Comparison of ENCODE assay signal across 8 mouse cellular contexts in genomic region chr3:121307532-121308234, GRCm38 (mm10). TPM values are rescaled to one million over a fixed set of nuclear protein-coding genes. Genes with fewer than 3 reads are reported as not detected.
DNase-seq lines count a peak whose midpoint lies in the region; ATAC-seq and TF ChIP-seq lines count a peak whose summit lies in the region.

No protein-coding gene starts in this region.

- intact Hi-C loops in heart, postnatal 25 days (cut with DNase I): loop anchor here (1.0 to 10.0 kb wide), 4 partner anchors 120 to 457 kb away; partner anchors contain the start of genes Cnn3 and Rwdd3

- no peaks in the 10 kb centered on the region for H3K27me3 ChIP-seq in E14TG2a.4 (ENCODE audit: insufficient read depth, low read length)
- no peaks in the 10 kb centered on the region for H3K27me3 ChIP-seq in forebrain, embryonic 11.5 days (ENCODE audit: control insufficient read depth, insufficient read depth, low read length)
- no peaks in the 10 kb centered on the region for H3K27me3 ChIP-seq in liver, postnatal 0 days (ENCODE audit: insufficient read depth, low read length)
- H3K27me3 ChIP-seq in neural tube, embryonic 15.5 days (replicated peaks): no peaks in the 10 kb centered on the region
- no peaks in the 10 kb centered on the region for H3K27me3 ChIP-seq in testis, adult 2 months (ENCODE audit: control insufficient read depth, insufficient read depth, low read length)

- no peak for TF ChIP-seq POLR2A in testis, adult 2 months (IDR thresholded peaks at IDR 0.05; ENCODE audit: control insufficient read depth, low read depth, low read length)

- H3K27ac ChIP-seq in forebrain, embryonic 11.5 days (ENCODE audit: low read depth, low read length): no peak overlapping the region
- H3K27ac ChIP-seq in liver, postnatal 0 days (ENCODE audit: low read depth): no peak overlapping the region
- H3K27ac ChIP-seq in neural tube, embryonic 15.5 days (replicated peaks): no peak overlapping the region
- no peak overlapping the region for H3K27ac ChIP-seq in testis, adult 2 months (ENCODE audit: control insufficient read depth, insufficient read depth, low read depth, low read length)

- DNase-seq in c-Kit-positive CD71-negative TER-119-negative erythroid progenitor cells, embryonic 14.5 days (ENCODE audit: low read depth): peak; percentile 71
- peak; percentile 85 for DNase-seq in forebrain, embryonic 11.5 days (ENCODE audit: low spot score)
- DNase-seq in heart, postnatal 25 days (ENCODE audit: low spot score): peak; percentile 45
- peak; percentile 53 for DNase-seq in large intestine, adult 2 months (ENCODE audit: low read depth, low spot score)
- peak; percentile 73 for DNase-seq in liver, postnatal 0 days

- TF ChIP-seq EP300 in liver, postnatal 0 days (IDR thresholded peaks at IDR 0.05; ENCODE audit: low read depth): no peak

- H3K4me2 ChIP-seq in forebrain, embryonic 11.5 days (ENCODE audit: low read depth, low read length, severe bottlenecking): no peak overlapping the region
- no peak overlapping the region for H3K4me2 ChIP-seq in liver, postnatal 0 days (ENCODE audit: low read depth, low read length)
- no peak overlapping the region for H3K4me2 ChIP-seq in neural tube, embryonic 15.5 days

- H3K9ac ChIP-seq in forebrain, embryonic 11.5 days (ENCODE audit: low read length): no peak overlapping the region
- no peak overlapping the region for H3K9ac ChIP-seq in liver, postnatal 0 days (replicated peaks)
- H3K9ac ChIP-seq in neural tube, embryonic 15.5 days (replicated peaks): no peak overlapping the region

- H3K36me3 ChIP-seq in E14TG2a.4 (ENCODE audit: insufficient read depth, low read length): no peaks in the 10 kb centered on the region
- no peaks in the 10 kb centered on the region for H3K36me3 ChIP-seq in forebrain, embryonic 11.5 days (ENCODE audit: control insufficient read depth, insufficient read depth, low read length)
- 0 out of 2 replicates have a peak, but pooled peaks cover 6% of the 10 kb centered on the region for H3K36me3 ChIP-seq in liver, postnatal 0 days (replicated peaks; ENCODE audit: insufficient read depth, low read length)
- H3K36me3 ChIP-seq in neural tube, embryonic 15.5 days: no peaks in the 10 kb centered on the region
- no peaks in the 10 kb centered on the region for H3K36me3 ChIP-seq in testis, adult 2 months (ENCODE audit: control insufficient read depth, insufficient read depth, low read length)

- H3K4me1 ChIP-seq in E14TG2a.4 (replicated peaks; ENCODE audit: low read depth, low read length): peaks cover 18% of the 10 kb centered on the region
- H3K4me1 ChIP-seq in forebrain, embryonic 11.5 days (replicated peaks; ENCODE audit: control insufficient read depth, insufficient read depth, low read length): no peaks in the 10 kb centered on the region
- no peaks in the 10 kb centered on the region for H3K4me1 ChIP-seq in liver, postnatal 0 days (ENCODE audit: insufficient read depth)
- H3K4me1 ChIP-seq in neural tube, embryonic 15.5 days: peaks cover 7% of the 10 kb centered on the region; the same call in 1 of the 2 replicates
- no peaks in the 10 kb centered on the region; the same call in 1 of the 2 replicates for H3K4me1 ChIP-seq in testis, adult 2 months (ENCODE audit: control insufficient read depth, insufficient read depth, low read length)

- 0 out of 2 replicates have a peak, but pooled peaks cover 8% of the 10 kb centered on the region for H3K9me3 ChIP-seq in E14TG2a.4 (ENCODE audit: low read length)
- H3K9me3 ChIP-seq in forebrain, embryonic 11.5 days (ENCODE audit: control insufficient read depth, low read length): no peaks in the 10 kb centered on the region
- H3K9me3 ChIP-seq in liver, postnatal 0 days (ENCODE audit: low read length): no peaks in the 10 kb centered on the region
- H3K9me3 ChIP-seq in neural tube, embryonic 15.5 days (replicated peaks): no peaks in the 10 kb centered on the region

- H3K4me3 ChIP-seq in E14TG2a.4 (replicated peaks; ENCODE audit: low read length): no peak overlapping the region
- H3K4me3 ChIP-seq in forebrain, embryonic 11.5 days (ENCODE audit: low read depth, low read length): no peak overlapping the region
- H3K4me3 ChIP-seq in liver, postnatal 0 days (ENCODE audit: low read depth, low read length): no peak overlapping the region
- H3K4me3 ChIP-seq in neural tube, embryonic 15.5 days (replicated peaks): no peak overlapping the region
- H3K4me3 ChIP-seq in testis, adult 2 months (ENCODE audit: control insufficient read depth, low read depth, low read length): no peak overlapping the region

- ATAC-seq in forebrain, embryonic 11.5 days (replicated peaks; ENCODE audit: low FRiP score): peak; percentile 78
- peak; percentile 68 for ATAC-seq in liver, postnatal 0 days
- peak; percentile 76 for ATAC-seq in neural tube, embryonic 15.5 days (ENCODE audit: low FRiP score)

- WGBS in forebrain, embryonic 11.5 days: 78% methylated on average over 7 of the region's 7 CpGs
- 62% methylated on average over 7 of the region's 7 CpGs for WGBS in large intestine, adult 2 months
- WGBS in liver, postnatal 0 days (ENCODE audit: insufficient replicate concordance): 67% methylated on average over 7 of the region's 7 CpGs
- WGBS in neural tube, embryonic 15.5 days: 75% methylated on average over 7 of the region's 7 CpGs

- TF ChIP-seq CTCF in E14TG2a.4 (conservative IDR thresholded peaks at IDR 0.05; ENCODE audit: low read length): peak; percentile 94
- TF ChIP-seq CTCF in liver, postnatal 0 days (IDR thresholded peaks at IDR 0.05; ENCODE audit: low read depth): peak; percentile 99
- TF ChIP-seq CTCF in testis, adult 2 months (IDR thresholded peaks at IDR 0.05; ENCODE audit: control insufficient read depth, insufficient read depth, insufficient replicate concordance, low read depth, low read length): peak; percentile 92; the same call in 1 of the 2 replicates

RNA-seq across cellular contexts. Expression of gene Alg14, which starts 16.1 kb away (rescaled TPM):
- 28.9 and 30.2 TPM in 2 replicates for polyA plus RNA-seq in forebrain, embryonic 11.5 days (2014; fragmentation: Nextera tagmentation; extraction: Ambion mirVana)
- 10 to 100 TPM in 1 of 2 experiments, 1 to 10 TPM in 1; 9.9 to 15.9 TPM for total RNA-seq in heart, postnatal 25 days (2021)
- polyA plus RNA-seq in large intestine, adult 2 months (2012; rRNA removed): 13.4 and 15.2 TPM in 2 replicates
- polyA plus RNA-seq in liver, postnatal 0 days (2015; fragmentation: Nextera tagmentation; extraction: Ambion mirVana): 20.1 and 21.3 TPM in 2 replicates
- polyA plus RNA-seq in neural tube, embryonic 15.5 days (2015; fragmentation: Nextera tagmentation; extraction: Ambion mirVana): 37.9 and 46.2 TPM in 2 replicates
- polyA plus RNA-seq in testis, adult 2 months (2012; rRNA removed): 2.5 and 3.3 TPM in 2 replicates

RNA-seq across cellular contexts. Expression of gene Tmem56, which starts 24.8 kb away (rescaled TPM):
- polyA plus RNA-seq in forebrain, embryonic 11.5 days (2014; fragmentation: Nextera tagmentation; extraction: Ambion mirVana): 2.1 and 3.1 TPM in 2 replicates
- total RNA-seq in heart, postnatal 25 days (2021): 1 to 10 TPM in 1 of 2 experiments, under 1 TPM in 1; 0.57 to 1.4 TPM
- polyA plus RNA-seq in large intestine, adult 2 months (2012; rRNA removed): 1.7 and 2.1 TPM in 2 replicates
- 21.9 and 24.1 TPM in 2 replicates for polyA plus RNA-seq in liver, postnatal 0 days (2015; fragmentation: Nextera tagmentation; extraction: Ambion mirVana)
- polyA plus RNA-seq in neural tube, embryonic 15.5 days (2015; fragmentation: Nextera tagmentation; extraction: Ambion mirVana): 2.5 and 2.6 TPM in 2 replicates
- 158 and 227 TPM in 2 replicates for polyA plus RNA-seq in testis, adult 2 months (2012; rRNA removed)
